Mouse (Mus musculus): ENCODE measurements at regions not wholly inside any gene's neighbourhood (a gene's known extent, or its start where the extent isn't known, plus 50 kb on each side); places are given as distances from the start of the nearest gene placed in this dataset.

GRCm38 (mm10) chr12:95486502-95486901 is 205.5 kb upstream of the Flrt2 start:
- no peak for TF ChIP-seq ZC3H11A (IDR thresholded peaks at IDR 0.05; ENCODE audit: borderline replicate concordance, low read depth, low read length)
- no peak for TF ChIP-seq CHD2 (IDR thresholded peaks at IDR 0.05; ENCODE audit: low read depth, low read length)
